Mouse (Mus musculus) heart, adult 2 months (tissue): ENCODE results near the gene Vps13d.

Experiments
- CTCF ChIP-seq: fragments of 200-600 bp; IDR thresholded peaks from 2 replicates; pipeline ENCODE4 v1.8.1; 2022; ENCODE audit warnings: antibody characterized with exemption, mild to moderate bottlenecking, moderate library complexity
- EP300 ChIP-seq: fragments of 200-500 bp; IDR thresholded peaks from 2 replicates; pipeline ENCODE4 v1.6.1; 2011; ENCODE audit warnings: low read depth, low read length, control low read depth; ENCODE audit not compliant: insufficient read depth
- POLR2A ChIP-seq: fragments of 200-500 bp; IDR thresholded peaks from 2 replicates; pipeline ENCODE4 v1.6.1; 2011; ENCODE audit warnings: mild to moderate bottlenecking, low read depth, low read length, control low read depth; ENCODE audit not compliant: insufficient read depth

GRCm38 (mm10) chr4:144992413-144992812, 202.4 kb downstream of the Vps13d start:
- TF ChIP-seq POLR2A (no peak), CTCF (no peak), EP300 (no peak)
